Mouse (Mus musculus): Measurements from ENCODE around the gene Phf5a.

Gene Phf5a

DNA sequence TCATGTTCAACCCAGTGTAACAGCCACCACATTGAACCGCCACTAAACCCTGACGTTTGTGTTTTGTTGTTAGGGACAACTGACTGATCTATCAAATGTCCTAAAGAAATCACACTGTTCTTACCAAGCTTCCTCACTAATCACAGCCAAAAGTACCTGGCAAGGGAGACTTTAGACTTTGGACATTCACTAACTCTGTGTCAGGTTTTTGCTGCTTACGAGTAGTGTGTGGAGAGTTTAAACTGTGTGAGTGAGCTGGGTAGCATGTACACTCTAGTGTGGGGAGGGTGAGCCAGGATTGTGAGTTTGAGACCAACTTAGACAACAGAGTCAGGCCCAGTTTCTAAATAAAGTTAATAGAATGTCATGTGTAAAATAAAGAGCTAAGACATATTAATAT lies 10.6 kb upstream of the Phf5a start:
- peak; percentile 83 for DNase-seq

DNA sequence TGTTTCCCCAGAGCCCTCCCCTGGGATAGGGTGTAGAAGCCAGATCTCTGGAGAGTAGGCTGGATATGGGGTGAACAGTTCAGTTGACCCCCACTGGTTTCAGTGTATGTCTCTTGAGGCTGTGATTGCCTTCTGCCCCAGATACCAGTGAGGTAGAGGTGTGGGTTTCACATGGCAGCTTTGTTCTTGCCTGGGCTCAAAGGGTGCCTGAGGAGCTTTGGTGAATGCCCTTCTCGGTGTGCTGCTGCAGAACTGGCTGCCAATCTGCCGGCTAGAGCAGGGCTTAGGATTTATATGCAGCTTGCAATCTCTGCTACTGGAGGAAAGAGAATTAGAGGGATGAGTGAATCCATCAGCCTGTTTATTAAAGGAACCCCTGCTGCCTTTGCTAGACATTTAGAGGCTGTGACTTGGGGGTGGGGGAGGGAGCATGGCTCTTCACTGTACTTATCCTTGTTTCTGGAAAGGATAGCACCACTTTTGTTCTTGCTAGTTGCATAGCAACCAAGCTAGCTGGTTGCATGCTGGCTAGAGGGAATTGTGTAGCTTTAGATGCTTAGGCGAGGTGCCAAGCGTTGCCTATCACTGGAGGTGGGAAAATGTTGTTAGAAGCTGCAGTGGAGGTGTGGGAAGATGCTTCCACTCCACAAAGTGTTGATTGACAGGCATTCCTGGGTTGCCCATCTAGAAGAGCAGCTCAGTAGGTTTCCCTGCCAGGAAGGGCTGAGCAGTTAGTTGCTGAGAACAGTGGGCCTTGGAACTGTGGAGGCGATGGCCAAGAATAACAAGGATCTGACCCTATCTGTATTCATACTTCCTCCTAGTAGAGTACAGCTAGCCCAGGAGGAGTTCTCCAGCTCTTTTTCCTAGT lies 8.1 kb upstream of the Phf5a start:
- no peak for DNase-seq

DNA sequence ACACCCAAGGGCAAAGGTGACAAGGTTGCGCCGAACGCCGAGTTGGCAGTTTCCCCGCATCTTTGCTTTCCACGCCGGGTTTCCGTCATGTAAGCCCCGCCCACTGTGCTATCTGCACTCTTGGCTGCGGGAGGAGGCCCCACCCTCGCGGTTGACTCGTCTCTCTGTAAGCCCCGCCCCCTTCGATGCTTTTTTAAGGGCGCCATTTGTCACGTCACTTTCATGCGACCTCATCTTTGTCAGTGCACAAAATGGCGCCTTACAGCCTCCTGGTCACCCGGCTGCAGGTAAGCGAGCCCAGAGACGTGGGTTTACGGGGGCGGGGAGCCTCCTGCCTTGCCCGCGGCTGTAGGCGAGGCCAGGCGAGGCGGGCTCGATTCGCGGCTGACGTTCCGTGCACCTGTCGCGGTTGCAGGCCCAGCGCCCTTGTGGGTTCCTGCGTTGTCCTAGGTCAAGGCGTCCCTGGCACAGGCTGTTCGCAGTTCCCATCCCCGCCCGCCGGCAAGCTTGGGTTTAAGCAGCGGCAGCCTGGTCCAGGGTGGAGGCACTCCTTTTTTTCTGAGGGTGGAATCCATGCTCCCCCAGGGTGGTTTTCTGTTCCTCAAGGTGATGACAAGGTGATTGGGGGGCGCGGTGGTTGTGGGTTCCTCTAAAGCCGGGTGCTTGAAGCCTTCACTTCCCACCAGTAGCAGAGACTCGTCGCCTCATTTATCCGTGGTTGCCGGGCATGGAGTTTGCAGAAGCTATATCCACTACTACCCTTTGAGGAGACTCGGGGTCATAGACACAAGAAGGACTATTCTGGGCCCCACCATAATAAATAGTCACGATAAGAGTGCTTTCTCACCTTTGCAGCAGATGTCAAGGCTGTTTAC lies 788 bp upstream of the Phf5a start, which contains the start of gene Aco2:
Gene Aco2, plus strand, starts transcription at position 48 of the 875 bp plus-strand sequence.
- peak; percentile 100 for DNase-seq

DNA sequence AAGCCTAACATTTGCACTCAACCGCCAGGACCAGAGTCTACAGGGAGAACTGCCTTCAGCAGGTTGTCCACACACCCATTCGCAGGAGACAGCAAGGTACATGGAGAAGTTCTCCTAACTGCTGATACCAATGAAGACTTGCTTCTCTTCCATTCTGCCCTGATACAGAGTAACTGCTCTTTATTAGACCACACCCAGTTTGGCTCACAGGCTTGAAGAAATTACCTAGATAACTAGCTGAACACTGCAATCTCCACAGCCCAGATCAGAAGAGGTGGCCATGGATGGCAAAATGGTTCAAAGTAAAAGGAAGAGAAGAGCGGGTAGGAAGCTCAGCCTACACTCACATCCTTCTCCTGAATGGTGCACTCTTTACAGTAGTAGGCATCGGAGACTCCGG lies 1.7 kb downstream of the Phf5a start:
- DNase-seq, result no peak

DNA sequence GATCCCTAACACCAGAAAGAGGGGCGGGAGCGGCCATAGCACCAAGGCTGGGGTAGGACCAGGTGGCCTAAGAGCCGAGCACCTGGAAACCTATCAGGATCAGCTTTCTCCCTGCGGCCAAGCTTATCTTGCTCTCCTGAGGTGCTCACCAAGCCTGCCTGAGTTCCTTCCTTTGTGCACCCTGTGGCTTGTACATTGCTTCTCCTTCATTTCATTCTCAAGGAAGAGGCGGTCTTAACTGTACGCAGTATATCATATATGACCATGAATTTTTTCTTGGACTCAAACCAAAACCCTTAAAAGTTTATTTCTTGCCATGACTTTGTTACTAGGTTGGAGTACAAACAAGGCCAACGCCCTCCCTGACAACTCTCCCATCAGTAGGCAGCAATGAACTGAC lies 7.5 kb downstream of the Phf5a start:
- no peak for DNase-seq

DNA sequence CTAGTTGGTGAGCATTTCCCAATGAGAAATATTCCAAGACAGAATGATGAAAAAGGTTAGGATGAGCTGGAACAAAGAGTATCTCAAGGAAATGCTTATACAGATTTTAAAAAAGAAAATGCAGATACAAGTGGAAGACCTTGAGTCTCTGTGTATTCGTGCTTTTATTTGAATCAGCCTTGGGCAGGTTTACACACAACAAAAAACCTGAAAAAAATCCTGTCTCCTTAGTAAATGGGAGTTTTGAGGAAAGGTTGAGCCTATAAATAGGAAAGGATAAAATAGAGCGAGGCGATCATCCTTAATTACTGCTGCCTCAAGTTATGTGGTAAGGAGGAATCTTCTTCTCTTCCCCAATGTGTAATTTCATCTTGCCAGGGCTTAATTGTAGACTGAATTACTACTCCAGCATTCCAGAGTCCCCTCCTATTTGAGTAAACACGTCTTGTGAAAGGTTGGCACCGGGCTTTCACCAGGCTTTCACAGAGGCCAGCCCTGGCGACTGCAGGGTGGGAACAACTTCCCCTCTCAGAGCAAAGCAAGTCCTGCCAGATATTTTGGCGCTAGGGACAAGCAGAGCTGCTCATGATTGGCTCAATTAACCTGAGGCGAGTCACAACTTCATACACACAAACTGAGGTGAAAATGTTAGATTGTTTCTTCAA lies 11.1 kb downstream of the Phf5a start:
- no peak for DNase-seq

DNA sequence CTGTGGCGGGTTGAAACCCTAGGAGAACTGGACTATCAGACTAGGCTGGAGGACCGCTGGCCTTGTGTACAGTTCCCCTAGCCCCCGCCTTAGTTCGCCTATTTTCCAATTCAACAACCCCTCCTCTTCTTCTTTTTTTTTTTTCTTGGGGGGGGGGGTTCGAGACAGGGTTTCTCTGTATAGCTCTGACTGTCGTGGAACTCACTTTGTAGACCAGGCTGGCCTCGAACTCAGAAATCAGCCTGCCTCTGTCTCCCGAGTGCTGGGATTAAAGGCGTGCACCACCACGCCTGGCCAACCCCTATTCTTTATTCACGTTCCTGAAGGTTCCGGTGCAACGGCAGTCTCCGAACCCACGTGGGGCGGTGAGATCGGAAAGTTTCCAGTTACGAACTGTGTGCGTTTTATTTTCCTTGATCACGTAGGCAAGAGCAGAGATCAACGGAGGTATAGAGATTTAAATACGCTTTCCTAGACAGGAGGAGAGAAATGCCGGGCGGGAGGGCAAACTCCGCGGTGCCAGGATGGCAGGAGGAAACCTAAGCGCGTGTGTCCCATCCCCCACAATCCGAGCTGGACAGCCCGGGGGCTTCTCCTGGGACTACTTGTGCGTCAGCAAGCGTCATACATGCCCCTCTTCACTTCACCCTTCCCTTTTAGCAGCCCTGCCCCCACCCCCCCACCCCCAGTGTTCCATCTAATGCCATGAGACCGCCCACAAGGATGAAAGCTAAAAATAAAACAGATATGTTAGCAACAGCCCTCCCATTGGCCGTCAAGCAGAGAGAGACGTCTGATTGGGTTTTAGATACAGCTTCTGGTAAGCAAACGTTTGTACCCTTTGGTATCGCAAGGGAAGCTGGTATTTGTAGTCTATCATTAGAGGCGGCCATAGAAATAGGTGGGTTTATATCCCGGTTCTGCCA lies 12.1 kb downstream of the Phf5a start:
- DNase-seq, result peak; percentile 97

DNA sequence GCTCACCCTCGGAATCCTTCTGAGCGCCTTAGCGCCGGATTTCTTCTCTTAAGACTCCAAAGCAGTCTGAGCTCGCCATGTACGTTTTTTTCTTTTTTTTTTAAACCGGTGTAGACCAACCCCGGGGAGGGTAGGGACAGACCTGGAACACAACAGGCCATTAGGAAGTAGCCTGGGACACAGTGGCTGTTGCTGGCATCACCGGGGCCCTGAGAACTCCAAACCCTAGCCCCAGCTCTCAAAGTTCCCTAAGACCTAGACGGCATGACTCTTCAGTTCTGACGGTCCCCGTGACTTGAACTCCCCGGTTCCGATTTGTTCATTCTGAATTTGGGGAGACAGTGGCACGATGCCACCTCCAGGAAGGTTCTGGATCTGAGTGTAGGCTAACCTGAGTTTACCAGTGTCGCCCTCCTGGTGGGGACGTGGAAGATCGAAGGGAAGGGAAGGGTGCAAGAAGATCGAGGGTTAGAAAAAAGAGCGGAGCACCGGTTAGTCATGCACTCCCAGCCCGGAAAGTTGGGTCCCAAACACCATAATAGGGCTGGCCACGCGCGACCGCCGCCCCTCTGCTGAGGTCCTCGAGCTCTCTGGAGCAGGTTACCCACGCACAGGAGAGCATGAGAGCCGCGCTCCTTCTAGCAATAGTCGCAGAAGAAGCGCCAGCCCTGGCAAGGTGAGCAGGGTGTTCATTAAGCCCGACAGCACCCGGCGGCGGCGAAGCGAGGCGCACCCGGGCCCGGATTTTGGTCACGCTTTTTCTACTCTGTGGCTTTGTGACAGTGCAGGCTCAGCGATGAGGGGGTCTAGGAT lies 13.0 kb downstream of the Phf5a start, which contains the start of gene Tob2:
Gene Tob2, minus strand, starts transcription at position 280 of the 813 bp plus-strand sequence.
- DNase-seq, result peak; percentile 82

DNA sequence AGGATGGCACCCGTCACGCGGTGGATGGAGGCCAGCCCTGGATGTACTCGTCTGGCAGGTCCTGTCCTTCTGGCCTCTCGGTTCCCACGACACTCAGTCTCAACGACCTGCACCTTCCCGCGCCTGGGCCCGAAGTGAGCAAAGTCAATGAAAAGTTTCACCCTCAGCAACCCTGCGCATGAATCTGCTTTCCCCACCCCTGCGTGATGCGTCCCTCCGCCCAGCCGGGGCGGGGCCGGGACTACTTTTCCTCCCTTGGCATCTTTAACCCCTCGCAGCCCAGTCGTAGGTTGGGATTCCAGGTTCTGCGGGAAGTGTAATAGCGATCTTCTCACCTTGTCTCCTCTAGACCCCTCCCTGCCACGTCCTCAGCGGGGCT lies 13.6 kb downstream of the Phf5a start:
- peak; percentile 96 for DNase-seq

DNA sequence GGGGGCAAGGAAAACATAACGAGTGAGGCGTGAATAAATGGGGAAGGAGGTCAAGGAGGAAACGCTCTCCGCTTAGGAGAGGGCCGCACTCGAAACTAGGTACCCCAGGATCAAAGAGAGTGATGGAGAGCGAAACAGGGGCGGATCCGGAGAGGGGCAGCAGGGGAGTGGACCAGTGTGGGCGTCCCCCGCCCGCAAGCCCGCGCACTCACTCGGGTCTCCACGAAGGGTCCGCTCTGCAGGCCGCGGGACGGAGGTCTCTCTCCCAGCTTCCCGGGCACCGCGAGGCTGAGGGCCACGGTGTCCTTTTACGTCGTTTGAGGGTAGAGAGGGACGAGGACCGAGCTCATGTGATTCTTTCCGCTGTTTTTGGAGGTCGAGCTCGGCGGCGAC lies 14.0 kb downstream of the Phf5a start:
- DNase-seq, result no peak

DNA sequence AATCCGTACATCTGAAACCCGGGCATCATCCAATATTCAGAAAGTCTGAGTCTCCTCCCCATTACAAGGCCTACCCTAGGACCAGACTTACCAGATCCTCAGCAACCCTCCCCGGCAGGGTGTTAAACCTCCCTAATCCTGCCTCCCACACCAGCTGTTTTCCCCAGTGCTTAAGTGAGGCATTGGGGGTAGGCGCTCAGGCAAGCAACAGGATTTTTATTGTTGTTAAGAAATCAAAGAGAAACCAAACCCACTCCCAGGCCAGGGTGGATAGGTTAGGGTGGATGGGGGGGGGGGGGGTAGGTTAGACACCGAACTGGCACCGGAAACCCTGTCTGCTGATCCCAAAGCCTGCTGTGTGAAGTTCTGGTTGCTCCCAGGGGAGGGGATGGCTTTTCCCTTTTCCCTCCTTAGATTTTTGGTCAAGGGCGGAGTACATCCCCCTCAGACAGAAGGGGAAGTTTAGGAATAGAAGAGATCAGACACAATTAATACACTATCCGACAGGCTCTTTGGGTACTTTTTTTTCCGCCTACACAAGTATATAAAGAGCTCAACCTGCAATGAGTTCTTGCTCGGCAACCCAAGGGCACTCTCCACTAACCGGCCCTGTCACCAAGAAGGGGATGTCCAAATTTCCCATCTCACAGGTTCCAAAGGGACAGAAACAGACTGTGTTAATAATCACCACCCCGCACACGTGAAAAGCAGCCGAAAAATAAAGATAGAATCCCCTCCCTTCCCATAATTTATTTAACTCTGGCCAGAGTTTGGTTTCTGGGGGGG lies 14.6 kb downstream of the Phf5a start:
- peak; percentile 49 for DNase-seq

DNA sequence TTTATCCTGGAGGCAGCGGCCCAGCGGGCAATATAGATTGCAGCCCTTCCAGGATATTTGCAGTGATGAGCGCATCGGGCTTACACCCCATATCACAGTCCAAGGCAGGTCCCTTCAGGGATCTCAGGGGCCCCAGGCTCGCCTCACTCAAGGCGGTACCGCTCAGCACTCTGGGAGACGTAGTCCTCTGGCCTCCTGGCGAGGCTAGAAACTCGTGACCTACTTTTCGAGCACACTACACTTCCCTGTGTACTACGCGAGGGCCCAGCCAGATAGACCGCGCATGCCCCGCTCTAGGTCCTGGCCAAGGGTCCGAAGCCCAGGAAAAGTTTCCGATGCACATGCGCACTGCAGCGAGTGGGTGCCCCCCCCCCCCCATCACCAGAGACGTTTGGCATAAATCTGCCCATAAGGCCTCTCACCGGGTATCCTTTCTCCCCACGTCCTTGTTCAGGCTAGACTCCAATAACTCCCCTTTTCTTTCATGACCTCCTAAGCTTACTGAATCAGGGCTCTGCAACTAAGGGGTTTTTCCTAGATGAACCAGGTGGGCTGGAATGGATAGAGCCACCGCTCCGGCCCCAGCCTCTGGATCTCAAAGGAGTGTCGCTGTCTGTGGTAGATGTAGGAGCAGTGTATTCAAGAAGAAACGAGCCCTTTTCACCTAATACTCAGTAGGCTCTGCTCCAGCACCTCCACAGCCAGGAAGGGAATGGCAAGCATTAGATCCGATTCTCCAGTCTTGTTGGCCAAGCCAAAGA lies 15.5 kb downstream of the Phf5a start:
- DNase-seq, result peak; percentile 93

DNA sequence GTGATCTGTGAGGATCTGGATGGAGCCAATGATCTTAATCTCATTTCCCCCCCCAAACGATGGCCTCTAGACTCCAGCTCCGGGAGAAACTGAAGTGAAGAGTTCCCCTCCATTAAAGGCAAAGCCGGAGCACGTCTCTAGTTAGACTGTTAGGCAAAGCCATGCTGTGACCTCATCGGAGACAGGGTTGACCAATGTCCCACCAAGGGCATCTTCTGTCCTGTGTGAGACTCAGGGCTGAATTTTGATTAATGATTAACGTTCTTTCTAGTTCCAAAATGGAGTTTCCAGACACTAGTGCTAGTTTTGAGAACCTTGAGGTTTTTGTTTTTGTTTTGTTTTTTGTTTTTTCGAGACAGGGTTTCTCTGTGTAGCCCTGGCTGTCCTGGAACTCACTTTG lies 18.6 kb downstream of the Phf5a start:
- DNase-seq, result peak; percentile 70

DNA sequence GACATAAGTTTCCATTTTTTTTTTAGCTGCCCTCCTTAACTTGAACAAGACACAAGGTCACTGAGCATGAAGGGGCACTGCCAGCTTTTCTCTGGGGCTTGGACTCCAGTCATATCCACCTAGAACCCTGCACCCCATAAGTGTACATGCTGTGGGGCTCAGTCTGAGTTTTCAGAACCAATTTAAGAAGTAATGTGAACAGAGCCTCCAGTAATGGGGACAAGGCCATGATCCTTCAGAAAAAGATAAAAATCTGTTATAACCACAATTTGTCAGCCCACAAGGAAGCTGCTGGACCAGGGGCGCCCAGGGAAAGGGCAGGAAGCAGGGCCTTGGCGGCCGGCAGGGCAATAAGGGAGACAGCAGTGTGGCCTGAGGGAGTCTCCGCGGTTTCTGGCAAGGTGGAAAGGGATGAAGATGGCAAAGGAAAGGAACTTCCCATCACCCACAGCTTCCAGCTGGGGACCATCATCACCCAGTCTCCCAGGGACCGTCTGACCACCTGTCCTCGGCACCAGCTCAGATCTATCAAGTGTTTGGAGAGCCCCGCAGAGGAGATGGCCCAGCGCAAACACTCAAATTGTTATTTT lies 19.2 kb downstream of the Phf5a start:
- no peak for DNase-seq

DNA sequence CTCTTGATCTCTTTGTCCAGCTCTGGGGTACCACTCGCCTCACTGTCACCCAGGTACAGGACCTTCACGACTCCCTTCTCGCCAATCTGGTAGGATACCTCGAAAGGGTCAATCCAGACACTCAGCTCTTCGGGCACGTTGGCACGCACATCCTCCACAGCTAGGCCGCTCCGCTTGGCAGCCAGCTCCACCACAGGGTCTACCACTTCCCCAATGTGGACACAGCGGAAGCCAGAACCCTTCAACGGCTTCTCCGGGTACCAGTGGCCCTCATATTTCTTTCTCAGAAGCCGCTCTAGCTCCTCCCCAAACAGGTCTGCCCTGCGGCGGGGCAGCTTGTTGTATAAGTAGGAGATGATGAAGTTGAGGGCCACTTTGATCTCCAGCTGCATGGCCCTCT lies 20.3 kb downstream of the Phf5a start:
- DNase-seq, result no peak

DNA sequence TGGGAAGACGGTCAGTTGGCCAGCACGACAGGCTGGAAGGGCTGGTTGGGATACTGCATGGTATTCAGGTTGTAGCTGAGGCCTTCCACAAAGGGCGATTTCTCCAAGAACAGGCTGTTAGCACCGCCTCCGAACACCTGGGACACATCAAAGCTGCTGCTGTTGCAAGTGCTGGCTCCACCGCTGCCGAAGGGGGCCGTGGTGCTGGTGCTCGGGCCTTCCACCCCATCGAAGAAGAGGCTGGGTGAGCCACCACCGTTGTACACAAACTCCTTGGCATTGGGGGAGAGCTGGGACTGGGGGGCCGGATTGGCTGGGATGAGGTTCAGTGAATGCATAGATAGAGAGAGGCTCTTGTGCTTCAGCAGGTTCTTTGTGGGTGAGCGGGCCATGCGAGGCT lies 21.0 kb downstream of the Phf5a start:
- no peak for DNase-seq

DNA sequence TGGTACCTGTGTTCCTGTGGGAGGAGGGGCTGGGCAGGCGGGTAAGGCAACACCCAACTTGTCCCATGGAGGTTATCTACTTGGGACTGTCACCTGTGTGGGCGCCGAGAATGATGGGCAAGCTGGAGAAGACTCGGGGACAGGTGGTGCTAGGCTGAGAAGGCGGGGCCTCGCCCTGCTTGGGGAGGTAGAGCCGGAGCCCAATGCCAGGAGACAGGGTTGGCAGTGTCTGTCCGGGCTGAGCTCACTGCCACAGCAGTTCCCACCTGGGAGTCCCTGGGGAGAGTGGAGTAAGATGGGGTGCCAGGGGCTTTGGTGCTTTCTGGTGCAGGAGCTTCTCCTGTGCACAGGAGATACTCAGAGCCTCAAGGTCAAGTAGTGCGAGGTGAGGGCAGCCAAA lies 22.6 kb downstream of the Phf5a start:
- DNase-seq, result no peak

DNA sequence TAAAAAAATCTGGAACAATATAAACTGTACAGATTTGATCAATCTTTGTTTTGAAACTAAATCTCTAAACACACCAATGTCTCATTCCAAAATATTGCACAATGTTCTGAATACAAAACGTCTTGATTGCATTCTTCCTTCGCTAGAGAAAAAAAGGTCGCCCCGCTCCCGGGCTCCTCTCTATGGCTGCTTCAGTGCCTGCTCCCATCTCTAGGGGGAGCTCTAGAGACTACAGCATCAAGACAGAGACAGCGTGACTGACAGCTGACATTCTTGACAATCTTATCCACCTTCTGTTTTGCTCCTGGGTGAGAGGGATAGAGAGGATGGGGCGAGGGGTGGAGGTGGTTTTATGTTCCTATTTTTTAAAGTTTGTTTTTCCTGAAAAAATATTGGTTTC lies 23.4 kb downstream of the Phf5a start:
- DNase-seq, result peak; percentile 82

DNA sequence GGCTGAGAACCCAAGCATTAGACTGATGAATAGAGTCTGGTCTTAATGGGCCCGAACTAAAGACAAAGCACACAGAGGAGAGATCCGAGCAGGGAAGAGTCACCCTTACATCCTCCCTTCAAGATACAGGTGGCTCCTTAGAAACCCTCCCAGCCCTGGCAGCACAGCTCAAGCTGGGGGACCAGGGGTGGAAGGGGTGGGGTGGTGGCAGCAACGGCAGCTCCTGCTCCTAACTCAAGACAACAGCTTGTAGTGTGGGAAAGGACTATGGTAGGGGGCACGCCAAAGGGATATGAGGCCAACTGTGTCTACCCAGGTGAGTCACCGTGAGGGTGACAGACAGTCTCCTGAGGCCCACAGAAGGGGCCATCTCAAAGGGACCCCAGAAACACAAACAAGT lies 23.9 kb downstream of the Phf5a start:
- no peak for DNase-seq

All from kidney, adult 9 months (tissue).